ENCODE assay signal across 8 mouse cellular contexts in genomic region chr9:50452303-50452775, GRCm38 (mm10). TPM values are rescaled to one million over a fixed set of nuclear protein-coding genes. Genes with fewer than 3 reads are reported as not detected.
DNase-seq lines count a peak whose midpoint lies in the region; ATAC-seq and TF ChIP-seq lines count a peak whose summit lies in the region.

No protein-coding gene starts in this region.

- H3K36me3 ChIP-seq in C2C12 (ENCODE audit: control insufficient read depth, insufficient read depth), result no peaks in the 10 kb centered on the region
- no peaks in the 10 kb centered on the region for H3K36me3 ChIP-seq in heart, embryonic 12.5 days
- no peaks in the 10 kb centered on the region for H3K36me3 ChIP-seq in kidney, embryonic 16.5 days (ENCODE audit: insufficient read depth, low read length)

- H3K79me3 ChIP-seq in C2C12 (ENCODE audit: low read depth), result no peaks in the 10 kb centered on the region

- H3K79me2 ChIP-seq in C2C12 (ENCODE audit: control insufficient read depth, insufficient read depth), result no peaks in the 10 kb centered on the region

- TF ChIP-seq POLR2A in bone marrow macrophage, adult 2 months (IDR thresholded peaks at IDR 0.05; ENCODE audit: borderline replicate concordance, low read depth, low read length), result 0 out of 2 replicates have a peak, but pooled peaks have one; percentile 12
- TF ChIP-seq POLR2A in embryonic fibroblast, embryonic 13.5 days (IDR thresholded peaks at IDR 0.05; ENCODE audit: low read depth, low read length), result no peak

- WGBS in heart, embryonic 12.5 days, result 12% methylated on average over 10 of the region's 10 CpGs
- WGBS in kidney, embryonic 16.5 days, result 8% methylated on average over 10 of the region's 10 CpGs

- peak; percentile 97 for TF ChIP-seq CTCF in C2C12 (IDR thresholded peaks at IDR 0.05; ENCODE audit: control insufficient read depth, insufficient read depth, insufficient read length)
- peak; percentile 100 for TF ChIP-seq CTCF in bone marrow macrophage, adult 2 months (IDR thresholded peaks at IDR 0.05; ENCODE audit: low read depth, low read length)
- TF ChIP-seq CTCF in embryonic fibroblast, embryonic 13.5 days (IDR thresholded peaks at IDR 0.05; ENCODE audit: borderline replicate concordance, insufficient read depth, low read length), result peak; percentile 96

- H3K4me1 ChIP-seq in bone marrow macrophage, adult 2 months (ENCODE audit: control insufficient read depth, insufficient read depth, low read length), result peaks cover 6% of the 10 kb centered on the region
- no peaks in the 10 kb centered on the region for H3K4me1 ChIP-seq in embryonic fibroblast, embryonic 13.5 days (ENCODE audit: control insufficient read depth, insufficient read depth, low read length)
- 0 out of 2 replicates have a peak, but pooled peaks cover 6% of the 10 kb centered on the region for H3K4me1 ChIP-seq in heart, embryonic 12.5 days (replicated peaks)
- peaks cover 8% of the 10 kb centered on the region; the same call in 1 of the 2 replicates for H3K4me1 ChIP-seq in kidney, embryonic 16.5 days (ENCODE audit: insufficient read depth, low read length)

- H3K4me2 ChIP-seq in heart, embryonic 12.5 days, result peak overlapping the region; percentile 56
- peak overlapping the region; percentile 41 for H3K4me2 ChIP-seq in kidney, embryonic 16.5 days (replicated peaks; ENCODE audit: low read depth, low read length)

- peak; percentile 51; the same call in 1 of the 2 replicates for ATAC-seq in heart, embryonic 12.5 days (ENCODE audit: insufficient number of reproducible peaks, low FRiP score)
- peak; percentile 62; the same call in 1 of the 2 replicates for ATAC-seq in kidney, embryonic 16.5 days (ENCODE audit: low FRiP score, low TSS enrichment)
- peak; percentile 99 for ATAC-seq in monocyte, adult 5-6 weeks (replicated peaks; ENCODE audit: insufficient number of reproducible peaks, low FRiP score, low TSS enrichment, poor library complexity, severe bottlenecking)

- H3K4me3 ChIP-seq in C2C12 (ENCODE audit: insufficient read depth, poor library complexity, severe bottlenecking), result no peak overlapping the region
- H3K4me3 ChIP-seq in bone marrow macrophage, adult 2 months (ENCODE audit: insufficient read depth, low read length), result no peak overlapping the region
- no peak overlapping the region for H3K4me3 ChIP-seq in embryonic fibroblast, embryonic 13.5 days (ENCODE audit: insufficient read depth, low read length)
- peak overlapping the region; percentile 14; the same call in 1 of the 2 replicates for H3K4me3 ChIP-seq in heart, embryonic 12.5 days
- no peak overlapping the region for H3K4me3 ChIP-seq in kidney, embryonic 16.5 days (ENCODE audit: low read length)

- H3K27ac ChIP-seq in bone marrow macrophage, adult 2 months (ENCODE audit: insufficient read depth, low read depth, low read length), result no peak overlapping the region
- no peak overlapping the region for H3K27ac ChIP-seq in embryonic fibroblast, embryonic 13.5 days (ENCODE audit: insufficient read depth, low read length)
- H3K27ac ChIP-seq in heart, embryonic 12.5 days (ENCODE audit: poor library complexity, severe bottlenecking), result no peak overlapping the region
- no peak overlapping the region for H3K27ac ChIP-seq in kidney, embryonic 16.5 days (ENCODE audit: low read length)

- peak; percentile 87 for DNase-seq in liver
- peak; percentile 63 to 66 for DNase-seq in spleen, postnatal 36 days (ENCODE audit: low spot score in 2 of 2)

- no peak overlapping the region for H3K9ac ChIP-seq in heart, embryonic 12.5 days
- H3K9ac ChIP-seq in kidney, embryonic 16.5 days (replicated peaks; ENCODE audit: low read length), result no peak overlapping the region

- H3K9me3 ChIP-seq in heart, embryonic 12.5 days (replicated peaks), result no peaks in the 10 kb centered on the region
- no peaks in the 10 kb centered on the region for H3K9me3 ChIP-seq in kidney, embryonic 16.5 days (ENCODE audit: low read length)

- no peak overlapping the region for H3ac ChIP-seq in C2C12 (ENCODE audit: control insufficient read depth, insufficient read length, low read depth)

- no peaks in the 10 kb centered on the region for H3K27me3 ChIP-seq in C2C12 (ENCODE audit: control insufficient read depth, insufficient read depth, insufficient read length)
- H3K27me3 ChIP-seq in heart, embryonic 12.5 days (replicated peaks), result 0 out of 2 replicates have a peak, but pooled peaks cover 2% of the 10 kb centered on the region
- H3K27me3 ChIP-seq in kidney, embryonic 16.5 days (ENCODE audit: insufficient read depth, low read length), result no peaks in the 10 kb centered on the region

TF ChIP-seq in C2C12, 6 proteins besides CTCF, POLR2A, EP300 and RAD21:
- TF ChIP-seq MYOG (IDR thresholded peaks at IDR 0.05; ENCODE audit: control insufficient read depth, extremely low read depth, insufficient read length), result no peak
- TF ChIP-seq MAX (IDR thresholded peaks at IDR 0.05), result no peak
- TF ChIP-seq CEBPB (IDR thresholded peaks at IDR 0.05; ENCODE audit: low read depth), result no peak
- no peak for TF ChIP-seq MYOD1 (IDR thresholded peaks at IDR 0.05; ENCODE audit: control insufficient read depth, insufficient read length, low read depth)
- no peak for TF ChIP-seq FOSL1 (IDR thresholded peaks at IDR 0.05; ENCODE audit: insufficient read depth, low read length, poor library complexity, severe bottlenecking)
- TF ChIP-seq USF1 (IDR thresholded peaks at IDR 0.05; ENCODE audit: low read depth), result no peak

RNA-seq across cellular contexts. Expression of gene Plet1, which starts 42.0 kb away (rescaled TPM):
- 0.35 TPM for polyA plus RNA-seq in C2C12 (2012; fragmentation: generic; extraction: Trizol)
- polyA plus RNA-seq in bone marrow macrophage, adult 2 months (2012; ENCODE audit: insufficient read depth, insufficient read length, missing spikeins), result not detected in 2 replicates
- not detected in 2 replicates for polyA plus RNA-seq in embryonic fibroblast, embryonic 13.5 days (2011; ENCODE audit: insufficient read length, low read depth, missing spikeins)
- polyA plus RNA-seq in heart, embryonic 12.5 days (2016; fragmentation: Nextera tagmentation; extraction: Ambion mirVana), result 0.44 and 0.46 TPM in 2 replicates
- polyA plus RNA-seq in kidney, embryonic 16.5 days (2015; fragmentation: Nextera tagmentation; extraction: Ambion mirVana), result 36.9 and 37.1 TPM in 2 replicates
- total RNA-seq in monocyte, adult 5-6 weeks (2017), result not detected in 3 replicates

Comparison
In these comparisons a context has a peak if more than half of its experiments do, and no peak if none do; other contexts are left out.
1. RNA of gene Plet1, which starts 42.0 kb away (polyA plus RNA-seq): 36.9 to 37.1 TPM in kidney, embryonic 16.5 days; 0.44 to 0.46 TPM in heart, embryonic 12.5 days, 0.35 TPM in C2C12 (single experiment), not detected in bone marrow macrophage, adult 2 months and not detected in embryonic fibroblast, embryonic 13.5 days; every median in the first group is over 10 times any median in the second.
2. Peak in every context shown above with its lines, with median percentiles within 50 percentile points of each other: CTCF ChIP-seq and ATAC-seq.